Mouse (Mus musculus) adrenal gland, adult 18-20 months (tissue): ENCODE measurements around the gene Trit1. TPM values are rescaled to one million over a fixed set of nuclear protein-coding genes. Genes with fewer than 3 reads are reported as not detected.
"Not testable (repeated sequence)": the region's sequence is repeated elsewhere in the genome, so short reads cannot be mapped to it uniquely, and the experiment has no call there.

Experiments used
- DNase-seq, 2 experiments: peaks; one replicate each; pipeline ENCODE4 v3.0.0; 2021 to 2022; ENCODE audit warnings: low spot score in 2 of 2
- total RNA-seq, 2 experiments: library from RNA; stranded (reverse); gene quantifications; 1 replicate in 1 of 2; 2 replicates in 1 of 2; pipeline ENCODE4 v1.2.3; 2021

Trit1 gene
- total RNA-seq, 2 experiments from 2014 or later: 18.2 to 19.7 TPM

GRCm38 (mm10) chr4:122996618-122997381 is 19.6 kb upstream of the Trit1 start:
- peak in 1 of 2 experiments; percentile 34 for DNase-seq

- no peak for DNase-seq
These were observed 17.7 kb upstream of the Trit1 start for GRCm38 (mm10) chr4:122998537-122999262.

GRCm38 (mm10) chr4:122999263-122999691 is 17.1 kb upstream of the Trit1 start:
- DNase-seq: no peak

GRCm38 (mm10) chr4:123000130-123000529 is 16.3 kb upstream of the Trit1 start:
- DNase-seq: no peak

GRCm38 (mm10) chr4:123000617-123001342 is 15.6 kb upstream of the Trit1 start:
- no peak for DNase-seq

GRCm38 (mm10) chr4:123005054-123005966 is 11.1 kb upstream of the Trit1 start:
- no peak for DNase-seq

GRCm38 (mm10) chr4:123012501-123012900 is 3.9 kb upstream of the Trit1 start:
- DNase-seq: not testable (repeated sequence)

- no peak for DNase-seq
These were observed 3.0 kb upstream of the Trit1 start for GRCm38 (mm10) chr4:123013346-123013945.

GRCm38 (mm10) chr4:123013949-123014406 is 2.4 kb upstream of the Trit1 start:
- no peak for DNase-seq

GRCm38 (mm10) chr4:123014501-123015282 is 1.7 kb upstream of the Trit1 start:
- no peak for DNase-seq

- DNase-seq: no peak
These were observed 5.2 kb downstream of the Trit1 start for GRCm38 (mm10) chr4:123021591-123021990.

- DNase-seq: no peak
These were observed 6.5 kb downstream of the Trit1 start for GRCm38 (mm10) chr4:123022896-123023295.

- DNase-seq: no peak
These were observed 9.0 kb downstream of the Trit1 start for GRCm38 (mm10) chr4:123025418-123025817.

- DNase-seq: no peak
These were observed 9.8 kb downstream of the Trit1 start for GRCm38 (mm10) chr4:123026161-123026560.

GRCm38 (mm10) chr4:123026597-123026996 is 10.2 kb downstream of the Trit1 start:
- no peak for DNase-seq

- DNase-seq: no peak
These were observed 18.4 kb downstream of the Trit1 start for GRCm38 (mm10) chr4:123034841-123035240.

- DNase-seq: no peak
These were observed 19.2 kb downstream of the Trit1 start for GRCm38 (mm10) chr4:123035636-123036035.

- DNase-seq: no peak
These were observed 20.3 kb downstream of the Trit1 start for GRCm38 (mm10) chr4:123036710-123037109.

- DNase-seq: no peak
These were observed 24.7 kb downstream of the Trit1 start for GRCm38 (mm10) chr4:123041131-123041530.
